Mouse (Mus musculus): ENCODE results near the gene Rprml. TPM values are rescaled to one million over a fixed set of nuclear protein-coding genes. Genes with fewer than 3 reads are reported as not detected.
A peak's percentile ranks its signal among the peaks of the same experiment; 100 is the strongest.

The Rprml gene
- total RNA-seq, 2 experiments from 2014 or later, result not detected

GRCm38 (mm10) chr11:103662546-103662945 lies 13.2 kb downstream of the Rprml start:
- no peak for ATAC-seq (replicated peaks; ENCODE audit: poor library complexity)

- ATAC-seq (replicated peaks; ENCODE audit: poor library complexity), result no peak
Measured at GRCm38 (mm10) chr11:103663119-103663518, 13.7 kb downstream of the Rprml start.

GRCm38 (mm10) chr11:103665695-103666094 lies 16.3 kb downstream of the Rprml start:
- no peak for ATAC-seq (replicated peaks; ENCODE audit: poor library complexity)

- ATAC-seq (replicated peaks; ENCODE audit: poor library complexity), result no peak
Measured at GRCm38 (mm10) chr11:103666181-103666906, 17.0 kb downstream of the Rprml start.

- no peak for ATAC-seq (replicated peaks; ENCODE audit: poor library complexity)
Measured at GRCm38 (mm10) chr11:103666907-103667426, 17.6 kb downstream of the Rprml start.

- ATAC-seq (replicated peaks; ENCODE audit: poor library complexity), result peak; percentile 76
Measured at GRCm38 (mm10) chr11:103675556-103675955, 26.2 kb downstream of the Rprml start.

- ATAC-seq (replicated peaks; ENCODE audit: poor library complexity), result peak; percentile 92
Measured at GRCm38 (mm10) chr11:103677042-103677441, 27.7 kb downstream of the Rprml start.

- no peak for ATAC-seq (replicated peaks; ENCODE audit: poor library complexity)
Measured at GRCm38 (mm10) chr11:103683667-103684334, 34.4 kb downstream of the Rprml start.

- peak; percentile 81 for ATAC-seq (replicated peaks; ENCODE audit: poor library complexity)
Measured at GRCm38 (mm10) chr11:103685261-103685736, 35.9 kb downstream of the Rprml start.

- ATAC-seq (replicated peaks; ENCODE audit: poor library complexity), result peak; percentile 20
Measured at GRCm38 (mm10) chr11:103686706-103687105, 37.3 kb downstream of the Rprml start.

- peak; percentile 62 for ATAC-seq (replicated peaks; ENCODE audit: poor library complexity)
Measured at GRCm38 (mm10) chr11:103688271-103688979, 39.1 kb downstream of the Rprml start.

GRCm38 (mm10) chr11:103688980-103689378 lies 39.6 kb downstream of the Rprml start:
- ATAC-seq (replicated peaks; ENCODE audit: poor library complexity), result no peak

GRCm38 (mm10) chr11:103691036-103691435 lies 41.7 kb downstream of the Rprml start:
- ATAC-seq (replicated peaks; ENCODE audit: poor library complexity), result no peak

- ATAC-seq (replicated peaks; ENCODE audit: poor library complexity), result no peak
Measured at GRCm38 (mm10) chr11:103693241-103693640, 43.9 kb downstream of the Rprml start.

GRCm38 (mm10) chr11:103696851-103697564 lies 47.6 kb downstream of the Rprml start:
- ATAC-seq (replicated peaks; ENCODE audit: poor library complexity), result peak; percentile 67

- peak; percentile 93 for ATAC-seq (replicated peaks; ENCODE audit: poor library complexity)
Measured at GRCm38 (mm10) chr11:103697565-103698176, 48.3 kb downstream of the Rprml start, which contains the start of gene Gosr2. Gene Gosr2 (minus strand): TSS chr11:103697898.

GRCm38 (mm10) chr11:103698226-103698625 lies 48.9 kb downstream of the Rprml start:
- no peak for ATAC-seq (replicated peaks; ENCODE audit: poor library complexity)

Measured in megakaryocyte progenitor cell, adult 5-6 weeks (primary cell).